Mouse (Mus musculus) liver, adult 2 months (tissue): ENCODE results near the gene Fn3krp.

Experiments used
- CTCF ChIP-seq: fragments of 200-500 bp; IDR thresholded peaks from 2 replicates; pipeline ENCODE4 v1.5.1; 2011; ENCODE audit warnings: low read depth, low read length, control low read depth
- POLR2A ChIP-seq: fragments of 200-500 bp; IDR thresholded peaks from 2 replicates; pipeline ENCODE4 v1.6.1; 2011; ENCODE audit warnings: low read length, control low read depth; ENCODE audit not compliant: insufficient read depth; ENCODE audit errors: extremely low read depth

DNA sequence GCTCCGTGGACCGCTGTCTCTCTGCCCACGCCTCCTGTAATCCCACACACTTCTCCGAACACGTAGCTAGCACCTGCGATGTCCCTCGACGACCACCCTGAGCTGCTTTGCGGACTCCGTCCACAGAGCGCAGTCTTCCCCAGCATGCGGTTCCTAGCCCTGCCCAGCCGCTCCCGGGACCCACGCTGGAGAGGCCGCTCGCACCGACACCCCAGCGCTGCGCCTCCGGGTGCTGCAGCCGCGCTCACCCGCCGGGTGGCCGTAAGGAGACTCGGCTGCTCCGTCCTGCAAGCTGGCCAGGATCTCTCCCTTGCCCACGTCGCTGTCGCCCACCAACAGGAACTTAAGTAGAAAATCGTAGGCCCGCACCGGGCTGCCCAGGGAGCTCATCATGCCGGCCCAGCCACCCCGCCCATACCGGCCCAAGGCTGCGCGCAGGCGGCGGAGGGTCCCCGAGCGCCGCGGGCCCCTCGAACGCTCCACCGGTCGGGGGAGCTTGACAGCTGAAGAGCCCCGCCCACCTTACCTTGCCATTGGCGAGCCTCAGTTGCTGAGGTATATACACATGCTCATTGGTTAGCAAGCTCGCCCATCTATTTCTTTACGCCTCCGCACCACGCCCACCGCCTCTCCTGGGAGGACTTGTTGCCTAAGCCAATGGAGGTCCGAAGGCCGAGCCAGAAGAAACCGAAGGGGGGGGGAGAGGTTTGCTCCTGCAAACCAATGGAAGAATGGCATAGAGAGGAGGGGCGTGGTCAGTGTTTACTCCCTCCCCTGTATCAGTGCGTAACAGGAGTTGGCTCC is 33.2 kb upstream of the Fn3krp start, which contains the start of gene Rab40b:
- TF ChIP-seq POLR2A (no peak), CTCF (no peak)
